Mouse (Mus musculus) liver, embryonic 14.5 days (tissue): ENCODE measurements around the gene Lclat1.

Experiments
- CTCF ChIP-seq: IDR thresholded peaks from 2 replicates; pipeline ENCODE4 v1.5.1; 2016; ENCODE audit warnings: antibody characterized with exemption, low read depth, control low read depth
- EP300 ChIP-seq: IDR thresholded peaks from 2 replicates; pipeline ENCODE4 v1.6.1; 2016; ENCODE audit warnings: antibody characterized with exemption, low read depth

DNA sequence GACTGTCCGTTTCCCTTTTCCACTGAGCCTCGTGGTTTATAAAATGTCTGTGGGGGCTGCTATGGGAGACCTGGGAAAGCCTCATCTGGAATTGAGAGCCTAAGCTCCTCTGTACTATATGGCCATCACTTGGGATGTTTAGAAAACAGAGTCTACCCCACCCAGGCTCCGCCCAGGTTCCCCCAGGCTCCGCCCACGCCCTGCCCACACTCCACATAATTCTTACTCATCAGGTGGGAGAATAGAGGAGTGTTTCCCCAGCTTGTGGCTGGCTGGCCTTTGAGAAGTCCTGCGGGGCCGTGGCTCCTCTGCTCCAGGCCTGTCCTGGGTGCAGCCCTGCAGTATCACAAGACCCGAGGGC lies 143.3 kb downstream of the Lclat1 start:
- TF ChIP-seq CTCF = no peak
- no peak for TF ChIP-seq EP300
